Mouse (Mus musculus) brain, embryonic 14.5 days (tissue): Measurements from ENCODE around the gene Abcf1.

ENCODE experiments used
- CTCF ChIP-seq: fragments of 200-500 bp; IDR thresholded peaks from 2 replicates; pipeline ENCODE4 v1.5.1; 2012; ENCODE audit warnings: inconsistent platforms, mild to moderate bottlenecking, moderate library complexity, borderline replicate concordance; ENCODE audit not compliant: insufficient read depth, insufficient read length; ENCODE audit errors: extremely low read depth
- POLR2A ChIP-seq: fragments of 200-500 bp; IDR thresholded peaks from 2 replicates; pipeline ENCODE4 v1.6.1; 2012; ENCODE audit warnings: mild to moderate bottlenecking, inconsistent platforms, borderline replicate concordance; ENCODE audit not compliant: poor library complexity, insufficient read depth, insufficient read length, severe bottlenecking; ENCODE audit errors: extremely low read depth

GRCm38 (mm10) chr17:35914975-35915374 is 54.6 kb downstream of the Abcf1 start:
- TF ChIP-seq CTCF (no peak), POLR2A (no peak)
